8 mouse cellular contexts compared by ENCODE assay signal in the genomic region with DNA sequence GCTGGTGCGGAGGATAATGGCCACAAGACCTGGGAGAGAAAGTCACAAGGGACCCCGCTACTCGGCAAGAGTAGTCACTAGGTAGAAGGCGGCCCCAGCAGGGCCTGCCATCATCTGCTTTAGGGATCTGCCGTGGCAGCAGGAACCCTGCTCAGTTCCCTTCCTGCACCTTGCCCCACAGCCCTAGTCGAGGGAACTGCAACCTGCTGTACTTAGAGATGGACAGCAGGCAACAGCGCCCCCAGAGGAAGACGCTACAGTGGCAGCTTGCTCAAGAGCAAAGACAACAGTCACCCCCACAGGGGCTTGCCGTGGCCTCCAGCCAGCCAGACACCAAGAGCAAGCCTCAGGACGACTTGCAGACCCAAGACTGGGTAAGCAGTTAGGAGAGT. TPM values are rescaled to one million over a fixed set of nuclear protein-coding genes. Genes with fewer than 3 reads are reported as not detected.
DNase-seq lines count a peak whose midpoint lies in the region; ATAC-seq lines count a peak whose summit lies in the region.

No protein-coding gene starts in this region.

- intact Hi-C loops in gastrocnemius, postnatal 14 days (cut with DNase I; ENCODE audit: low total_unique reads) = no loop called here
- intact Hi-C loops in left cerebral cortex, postnatal 10 days (cut with DNase I) = no loop called here

- peak; percentile 69 for DNase-seq in adipocyte (ENCODE audit: low spot score)
- peak; percentile 94 for DNase-seq in embryo, embryonic 10 days (ENCODE audit: low spot score)
- peak; percentile 87 for DNase-seq in gastrocnemius, postnatal 14 days
- DNase-seq in left cerebral cortex, postnatal 10 days (ENCODE audit: extremely low spot score in 1 of 2, low spot score in 2 of 2) = peak; percentile 85 to 92
- peak; percentile 85 for DNase-seq in right cerebral cortex, postnatal 25 days
- DNase-seq in urinary bladder, postnatal 4 days (ENCODE audit: low spot score in 2 of 2) = peak; percentile 83 to 89

- peak; percentile 90 for ATAC-seq in inflammation-experienced regulatory T-cells, adult 6 months
- peak; percentile 89 for ATAC-seq in megakaryocyte-erythroid progenitor cell, adult 5-6 weeks (replicated peaks; ENCODE audit: low FRiP score, low TSS enrichment, poor library complexity, severe bottlenecking)

RNA-seq across cellular contexts. Expression of gene Tex22, which starts 0.8 kb away (rescaled TPM):
- total RNA-seq in gastrocnemius, postnatal 14 days (2021) = under 1 TPM in 1 of 2 experiments, not detected in 1; 0.27 TPM
- under 1 TPM in 1 of 3 experiments, not detected in 2; 0.30 TPM for polyA plus RNA-seq in inflammation-experienced regulatory T-cells, adult 6 months (2017; shearing (Covaris generic))
- under 1 TPM; 0.41 to 0.73 TPM for total RNA-seq in left cerebral cortex, postnatal 10 days (2021)
- 2.6 TPM in 1 of 2 replicates, not detected in the other for total RNA-seq in megakaryocyte-erythroid progenitor cell, adult 5-6 weeks (2014; fragmentation: Nextera tagmentation)
- not detected in 2 replicates for total RNA-seq in megakaryocyte-erythroid progenitor cell, adult 5-6 weeks (2017)

RNA-seq across cellular contexts. Expression of gene Mta1, which starts 23.0 kb away (rescaled TPM):
- 10 to 100 TPM; 34.6 to 35.4 TPM for total RNA-seq in gastrocnemius, postnatal 14 days (2021)
- polyA plus RNA-seq in inflammation-experienced regulatory T-cells, adult 6 months (2017; shearing (Covaris generic)) = 10 to 100 TPM; 12.1 to 15.0 (median 13.8) TPM
- total RNA-seq in left cerebral cortex, postnatal 10 days (2021) = 10 to 100 TPM; 87.1 to 89.1 TPM
- 131 and 142 TPM in 2 replicates for total RNA-seq in megakaryocyte-erythroid progenitor cell, adult 5-6 weeks (2014; fragmentation: Nextera tagmentation)
- total RNA-seq in megakaryocyte-erythroid progenitor cell, adult 5-6 weeks (2017) = 30.7 and 54.1 TPM in 2 replicates

Comparison
In these comparisons a context has a peak if more than half of its experiments do, and no peak if none do; other contexts are left out.
1. Peak in every context shown above with its lines: DNase-seq and ATAC-seq.